Mouse (Mus musculus) cerebellum, postnatal 14 days (tissue): ENCODE data around the gene Cracr2b.
"Not testable (repeated sequence)": the region's sequence is repeated elsewhere in the genome, so short reads cannot be mapped to it uniquely, and the experiment has no call there.

ENCODE experiments used
- DNase-seq, 2 experiments: peaks; one replicate each; pipeline ENCODE4 v3.0.0; 2021; ENCODE audit warnings: mixed read lengths in 2 of 2

Cracr2b gene

GRCm38 (mm10) chr7:141433517-141434400 is 27.1 kb upstream of the Cracr2b start:
- peak; percentile 74 to 77 for DNase-seq

GRCm38 (mm10) chr7:141434464-141434863 is 26.4 kb upstream of the Cracr2b start:
- DNase-seq, result peak; percentile 77 to 84

- peak; percentile 79 to 81 for DNase-seq
Observed at GRCm38 (mm10) chr7:141435129-141435855, 25.6 kb upstream of the Cracr2b start.

GRCm38 (mm10) chr7:141435856-141436522 is 24.9 kb upstream of the Cracr2b start:
- DNase-seq, result peak; percentile 29 to 37

- DNase-seq, result peak; percentile 22
Observed at GRCm38 (mm10) chr7:141436523-141436892, 24.4 kb upstream of the Cracr2b start.

GRCm38 (mm10) chr7:141437178-141438120 is 23.4 kb upstream of the Cracr2b start, which contains the start of gene Slc25a22:
Gene Slc25a22 (minus strand): TSS chr7:141437892.
- DNase-seq, result peak; percentile 92

GRCm38 (mm10) chr7:141438201-141438968 is 22.5 kb upstream of the Cracr2b start:
- peak; percentile 85 to 90 for DNase-seq

- DNase-seq, result peak in 1 of 2 experiments; percentile 34
Observed at GRCm38 (mm10) chr7:141439140-141439679, 21.7 kb upstream of the Cracr2b start.

- peak; percentile 14 to 17 for DNase-seq
Observed at GRCm38 (mm10) chr7:141439811-141440210, 21.1 kb upstream of the Cracr2b start.

GRCm38 (mm10) chr7:141440613-141441012 is 20.3 kb upstream of the Cracr2b start:
- DNase-seq, result peak; percentile 73 to 87

GRCm38 (mm10) chr7:141441460-141441859 is 19.4 kb upstream of the Cracr2b start:
- DNase-seq, result peak in 1 of 2 experiments; percentile 15

- no peak for DNase-seq
Observed at GRCm38 (mm10) chr7:141442199-141442598, 18.7 kb upstream of the Cracr2b start.

GRCm38 (mm10) chr7:141443081-141443821 is 17.6 kb upstream of the Cracr2b start:
- DNase-seq, result peak; percentile 27 to 52

GRCm38 (mm10) chr7:141443828-141444237 is 17.1 kb upstream of the Cracr2b start, which contains the start of gene Pidd1:
Gene Pidd1 (minus strand): TSS chr7:141444025.
- DNase-seq, result peak; percentile 19 to 25

GRCm38 (mm10) chr7:141446374-141446773 is 14.5 kb upstream of the Cracr2b start:
- not testable (repeated sequence) for DNase-seq

GRCm38 (mm10) chr7:141447110-141447991 is 13.5 kb upstream of the Cracr2b start, which contains the start of gene Rplp2:
Gene Rplp2 (plus strand): TSS chr7:141447370.
- DNase-seq, result peak; percentile 93 to 95

- DNase-seq, result no peak
Observed at GRCm38 (mm10) chr7:141451928-141452327, 9.0 kb upstream of the Cracr2b start.

GRCm38 (mm10) chr7:141453636-141454035 is 7.3 kb upstream of the Cracr2b start:
- no peak for DNase-seq
